Mouse (Mus musculus) urinary bladder, adult 2 months (tissue): ENCODE data around the gene Riok1. TPM values are rescaled to one million over a fixed set of nuclear protein-coding genes. Genes with fewer than 3 reads are reported as not detected.

ENCODE experiments used
- DNase-seq: peaks from one replicate; pipeline ENCODE4 v3.0.0; 2022; ENCODE audit warnings: low spot score
- polyA plus RNA-seq: library from polyadenylated mRNA; depleted of rRNA; stranded (reverse); fragments of >200 nt; gene quantifications from 2 replicates; pipeline ENCODE4 v1.2.3, GENCODE M21; 2012; rRNA removed

Riok1 gene
- polyA plus RNA-seq, 1 experiment = 21.8 TPM

DNA sequence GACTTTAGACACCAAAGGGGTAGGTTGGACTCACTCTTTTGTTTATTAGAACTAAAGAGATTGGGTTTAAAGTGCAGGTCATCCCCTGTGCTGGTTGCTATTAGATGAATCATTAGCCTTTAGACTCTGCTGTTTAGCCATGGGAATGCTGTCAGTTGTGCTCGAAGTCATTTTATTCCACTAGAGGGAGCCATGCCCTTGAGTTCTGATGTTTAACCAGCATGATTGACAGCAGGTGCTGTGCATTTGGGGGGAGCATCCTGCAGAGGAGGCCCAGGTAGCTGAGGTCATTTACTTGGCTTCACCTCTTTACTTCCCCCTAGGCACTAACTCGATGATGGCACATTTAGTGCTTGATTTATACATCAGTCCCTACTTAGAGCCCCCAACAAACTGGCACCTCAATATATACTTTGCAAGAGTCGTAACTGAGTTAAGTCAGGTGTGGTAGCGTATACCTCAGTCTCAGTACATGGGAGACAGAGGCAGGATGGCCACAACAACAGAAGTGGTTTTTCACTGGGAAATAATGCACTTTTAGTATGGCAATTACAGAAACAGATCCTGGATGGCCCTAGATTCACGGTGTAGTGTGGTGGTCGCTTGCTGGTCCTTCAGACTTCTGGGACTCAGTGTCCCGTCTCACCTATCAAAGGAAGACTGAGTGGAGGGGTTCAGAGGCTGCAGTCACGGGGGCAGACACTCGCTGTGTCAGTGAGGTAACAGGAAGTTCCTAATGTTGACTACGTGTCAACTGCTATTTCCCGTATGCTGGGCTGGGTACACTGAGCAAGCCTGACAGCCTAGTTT is 28.3 kb downstream of the Riok1 start:
- no peak for DNase-seq

GRCm38 (mm10) chr13:38070945-38071344 is 34.1 kb downstream of the Riok1 start:
- no peak for DNase-seq

DNA sequence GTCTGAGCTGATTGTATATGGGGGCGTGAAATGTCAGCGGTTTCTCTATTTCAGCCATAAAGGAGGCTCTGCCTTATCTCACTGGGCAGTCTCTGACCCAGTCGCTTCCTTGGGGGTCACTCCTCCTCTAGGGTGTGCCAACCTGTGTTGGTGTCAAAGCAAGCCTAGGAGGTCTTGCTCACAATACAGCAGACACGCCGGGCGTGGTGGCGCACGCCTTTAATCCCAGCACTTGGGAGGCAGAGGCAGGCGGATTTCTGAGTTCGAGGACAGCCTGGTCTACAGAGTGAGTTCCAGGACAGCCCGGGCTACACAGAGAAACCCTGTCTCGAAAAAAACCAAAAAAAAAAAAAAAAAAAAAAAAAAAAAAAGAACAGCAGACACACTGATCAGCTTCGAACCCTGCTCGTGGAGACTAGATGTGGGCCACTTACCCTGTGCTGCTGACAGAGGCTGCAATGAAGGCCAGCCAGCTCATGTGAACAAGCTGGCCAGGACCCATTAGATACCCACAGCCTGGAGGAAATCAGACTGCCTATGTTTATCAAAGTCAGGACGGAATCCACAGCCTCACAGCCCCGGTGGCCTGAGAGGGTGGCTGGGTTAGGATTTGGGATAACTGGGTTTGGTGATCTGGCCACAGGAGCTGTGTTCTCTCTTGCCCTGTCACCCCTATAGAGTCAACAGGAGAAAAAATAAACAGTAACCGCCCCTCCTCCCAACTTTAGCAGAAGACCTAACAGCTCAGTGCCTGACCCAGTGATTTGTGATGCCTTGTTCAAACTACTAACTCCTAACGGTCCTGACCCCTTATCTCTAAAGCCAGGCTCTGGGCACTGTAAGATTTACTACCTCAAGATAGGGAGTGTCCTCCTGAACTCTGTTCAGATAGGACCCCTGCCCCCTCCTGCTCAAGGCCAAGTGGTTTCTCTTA is 36.8 kb downstream of the Riok1 start:
- no peak for DNase-seq

GRCm38 (mm10) chr13:38074404-38074803 is 37.6 kb downstream of the Riok1 start:
- DNase-seq = no peak

GRCm38 (mm10) chr13:38077113-38077512 is 40.3 kb downstream of the Riok1 start:
- DNase-seq = no peak

DNA sequence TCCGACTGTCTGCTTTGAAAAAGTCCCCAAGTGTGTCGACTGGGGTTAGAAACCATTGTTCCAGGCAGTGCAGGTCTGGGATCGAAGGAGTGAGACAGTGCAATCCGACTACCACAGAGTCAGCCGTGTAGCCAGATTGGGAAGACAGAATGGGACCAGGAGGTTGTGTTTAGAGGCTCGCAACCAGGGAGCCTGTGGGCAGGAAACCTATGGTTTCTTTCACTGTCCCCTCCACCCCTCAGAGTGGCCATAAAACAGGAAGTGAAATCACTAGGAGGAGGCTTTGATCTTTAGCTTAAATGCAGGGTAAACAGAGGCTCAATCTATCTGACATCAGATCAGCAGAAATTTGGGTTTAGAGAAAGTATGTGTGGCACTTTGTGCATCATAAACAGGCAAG is 42.0 kb downstream of the Riok1 start:
- no peak for DNase-seq

GRCm38 (mm10) chr13:38079366-38079765 is 42.6 kb downstream of the Riok1 start:
- DNase-seq = no peak

DNA sequence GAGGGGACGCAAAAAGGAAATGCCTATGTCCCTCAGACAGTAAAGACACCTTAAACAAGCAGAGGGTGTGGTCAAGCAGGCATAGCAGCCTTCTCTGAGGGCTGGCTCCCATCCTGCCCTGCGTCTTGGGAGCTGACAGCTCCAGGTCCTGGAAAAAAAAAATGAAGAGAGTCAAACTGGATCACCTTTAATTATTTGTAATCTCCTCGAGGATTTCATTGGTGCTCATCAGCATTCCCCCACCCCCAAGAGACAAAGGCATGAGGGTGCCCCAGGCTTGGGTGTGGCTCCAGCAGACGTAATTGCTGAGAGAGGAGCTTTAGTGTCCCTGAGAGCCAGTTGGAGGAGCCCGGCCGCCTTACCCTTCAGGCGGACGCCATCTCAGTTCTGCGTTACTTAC is 43.2 kb downstream of the Riok1 start:
- DNase-seq = no peak

DNA sequence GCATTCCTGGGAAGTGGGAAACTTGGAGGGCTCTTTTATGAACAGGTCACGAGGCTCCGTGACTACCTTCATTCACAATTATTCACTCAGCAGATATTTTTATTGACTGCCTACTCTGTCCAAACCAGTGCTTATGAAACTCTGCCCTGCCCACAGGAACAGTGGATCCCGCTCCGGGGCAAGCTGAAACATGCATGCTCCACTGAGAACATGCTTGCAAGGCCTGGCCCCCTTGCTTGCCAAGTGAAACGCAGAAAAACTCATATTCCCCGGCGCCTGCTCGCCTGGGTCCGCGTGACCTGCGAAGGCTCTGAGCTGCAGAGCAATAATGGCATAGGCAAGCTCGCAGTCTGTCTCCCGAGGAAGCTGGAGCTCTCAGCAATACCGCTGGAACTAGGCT is 43.9 kb downstream of the Riok1 start:
- peak; percentile 53 for DNase-seq

- no peak for DNase-seq
Observed at GRCm38 (mm10) chr13:38081161-38081560, 44.4 kb downstream of the Riok1 start.

GRCm38 (mm10) chr13:38086711-38087110 is 49.9 kb downstream of the Riok1 start:
- DNase-seq = no peak

GRCm38 (mm10) chr13:38088008-38088407 is 51.2 kb downstream of the Riok1 start:
- DNase-seq = no peak

- no peak for DNase-seq
Observed at GRCm38 (mm10) chr13:38089449-38089848, 52.7 kb downstream of the Riok1 start.

GRCm38 (mm10) chr13:38089871-38090270 is 53.1 kb downstream of the Riok1 start:
- no peak for DNase-seq

DNA sequence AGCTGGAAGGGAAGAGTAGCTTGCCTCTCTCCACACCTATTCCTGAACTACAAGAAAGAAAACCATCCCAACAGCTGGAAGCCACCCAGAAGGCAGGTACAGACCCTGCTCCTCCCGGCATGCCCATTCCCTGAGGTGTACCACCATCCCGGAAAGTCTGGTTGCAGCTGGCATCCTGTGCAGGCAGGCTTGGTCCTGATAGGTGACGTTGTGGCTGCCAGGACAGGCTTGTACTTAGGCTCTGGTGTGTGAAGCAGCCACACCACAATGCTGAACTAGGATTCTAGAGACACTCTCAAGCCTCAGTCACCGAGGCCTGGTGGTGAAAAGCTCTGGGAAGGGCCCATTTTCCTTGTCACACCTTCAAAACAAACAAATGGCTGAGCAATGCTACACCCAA is 59.4 kb downstream of the Riok1 start:
- no peak for DNase-seq

GRCm38 (mm10) chr13:38103406-38103805 is 66.6 kb downstream of the Riok1 start:
- DNase-seq = no peak

- DNase-seq = no peak
Observed at GRCm38 (mm10) chr13:38104501-38104900, 67.7 kb downstream of the Riok1 start.

GRCm38 (mm10) chr13:38109081-38109480 is 72.3 kb downstream of the Riok1 start:
- no peak for DNase-seq

Other genes with a start within 250 kb of the Riok1 start
- gene Ssr1, start 42.8 kb upstream of the Riok1 start, polyA plus RNA-seq = 24.4 and 27.2 TPM in 2 replicates
- gene Cage1, start 74 bp downstream of the Riok1 start, polyA plus RNA-seq = 1.1 and 1.3 TPM in 2 replicates
- gene Dsp, start 114.3 kb downstream of the Riok1 start, polyA plus RNA-seq = 17.9 and 22.7 TPM in 2 replicates
- 29.0 and 32.7 TPM in 2 replicates for gene Snrnp48, start 167.9 kb downstream of the Riok1 start, polyA plus RNA-seq